Mouse (Mus musculus) kidney, embryonic 14.5 days (tissue): ENCODE measurements around the gene Igsf8. TPM values are rescaled to one million over a fixed set of nuclear protein-coding genes. Genes with fewer than 3 reads are reported as not detected.
A peak's percentile ranks its signal among the peaks of the same experiment; 100 is the strongest.

Experiments
- ATAC-seq: fragments of 200-750 bp; cut with Nextera tagmentation; 2 replicates; pipeline ENCODE4 v1.8.0; 2017; ENCODE audit warnings: moderate number of reproducible peaks, mild to moderate bottlenecking, moderate TSS enrichment, moderate library complexity; ENCODE audit not compliant: low FRiP score, low TSS enrichment
- H3K27ac ChIP-seq: fragments of 300-500 bp; sonication (generic); 2 replicates; pipeline ENCODE4 v1.5.1; 2014; ENCODE audit warnings: low read depth, mild to moderate bottlenecking, low read length, moderate library complexity, mixed read lengths
- H3K27me3 ChIP-seq: fragments of 300-500 bp; sonication (generic); 2 replicates; pipeline ENCODE4 v1.6.1; 2014; ENCODE audit warnings: mild to moderate bottlenecking, low read length; ENCODE audit not compliant: control insufficient read depth, insufficient read depth
- H3K36me3 ChIP-seq: fragments of 300-500 bp; sonication (generic); 2 replicates; pipeline ENCODE4 v1.6.1; 2014; ENCODE audit warnings: low read length, mixed read lengths; ENCODE audit not compliant: control insufficient read depth, insufficient read depth
- H3K4me1 ChIP-seq: fragments of 300-500 bp; sonication (generic); 2 replicates; pipeline ENCODE4 v1.6.1; 2014; ENCODE audit warnings: low read length, mixed read lengths; ENCODE audit not compliant: control insufficient read depth, insufficient read depth
- H3K4me2 ChIP-seq: fragments of 300-500 bp; sonication (generic); replicated peaks from 2 replicates; pipeline ENCODE4 v1.6.1; 2014; ENCODE audit warnings: low read depth, mild to moderate bottlenecking, low read length
- H3K4me3 ChIP-seq: fragments of 300-500 bp; sonication (generic); 2 replicates; pipeline ENCODE4 v1.5.1; 2014; ENCODE audit warnings: mild to moderate bottlenecking, low read length
- H3K9ac ChIP-seq: fragments of 300-500 bp; sonication (generic); 2 replicates; pipeline ENCODE4 v1.6.1; 2014; ENCODE audit warnings: low read depth, mild to moderate bottlenecking, low read length, moderate library complexity
- H3K9me3 ChIP-seq: fragments of 300-500 bp; sonication (generic); 2 replicates; pipeline ENCODE4 v1.6.1; 2016; ENCODE audit warnings: low read length; ENCODE audit not compliant: control insufficient read depth
- WGBS: fragments of 180-500 bp; shearing (Covaris S2); extraction: QIAGEN DNeasy Blood & Tissue Kit; methylation state at CpG from one replicate; pipeline ENCODE4 v1.1.7; 2014; 5-methylcytosine and 5-hydroxymethylcytosine counted together
- polyA plus RNA-seq: library from polyadenylated mRNA; unstranded; fragments of >200 nt; fragmentation: Nextera tagmentation; extraction: Ambion mirVana; gene quantifications from 2 replicates; pipeline ENCODE4 v1.2.1, GENCODE M21; 2014

Gene Igsf8
- polyA plus RNA-seq, 1 experiment from 2014 or later: 53.1 TPM

GRCm38 (mm10) chr1:172319921-172320411, 58.5 kb downstream of the Igsf8 start:
- H3K27ac ChIP-seq: no peak overlapping the region
- H3K4me2 ChIP-seq: no peak overlapping the region
- peaks cover 11% of the 10 kb centered on the region for H3K36me3 ChIP-seq
- no peak for ATAC-seq
- H3K4me1 ChIP-seq: 0 out of 2 replicates have a peak, but pooled peaks cover 2% of the 10 kb centered on the region
- H3K9ac ChIP-seq: no peak overlapping the region
- no peak overlapping the region for H3K4me3 ChIP-seq
- WGBS: 17% methylated on average over 5 of the region's 5 CpGs
- 0 out of 2 replicates have a peak, but pooled peaks cover 2% of the 10 kb centered on the region for H3K27me3 ChIP-seq
- no peaks in the 10 kb centered on the region for H3K9me3 ChIP-seq

- H3K4me2 ChIP-seq: no peak overlapping the region
- ATAC-seq: no peak
- peaks cover 22% of the 10 kb centered on the region for H3K27me3 ChIP-seq
- no peaks in the 10 kb centered on the region for H3K9me3 ChIP-seq
- H3K4me3 ChIP-seq: no peak overlapping the region
- H3K36me3 ChIP-seq: peaks cover 11% of the 10 kb centered on the region
- H3K9ac ChIP-seq: no peak overlapping the region
- H3K4me1 ChIP-seq: 0 out of 2 replicates have a peak, but pooled peaks cover 2% of the 10 kb centered on the region
- H3K27ac ChIP-seq: no peak overlapping the region
- WGBS: 61% methylated on average over 13 of the region's 13 CpGs
Observed at GRCm38 (mm10) chr1:172322725-172323124, 61.3 kb downstream of the Igsf8 start.

DNA sequence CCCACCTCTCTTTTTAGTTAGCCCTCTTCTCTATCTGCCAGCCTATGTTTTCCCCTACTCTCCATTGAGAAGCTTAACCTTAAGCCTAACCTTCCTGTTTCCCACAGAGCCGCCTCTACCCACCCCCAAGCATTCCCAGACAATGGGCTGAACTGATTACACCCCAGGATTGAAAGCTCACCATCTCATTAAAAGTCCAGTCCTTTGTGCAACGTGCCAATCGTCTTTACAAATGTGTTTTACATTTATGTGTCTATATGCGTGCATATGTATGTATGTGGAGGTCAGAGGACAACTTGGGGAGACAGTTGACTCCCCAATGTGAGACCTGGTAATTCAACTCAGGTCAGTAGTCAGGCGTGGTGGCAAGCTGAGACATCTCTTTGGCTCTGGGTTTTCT, 61.9 kb downstream of the Igsf8 start:
- 0 out of 2 replicates have a peak, but pooled peaks cover 2% of the 10 kb centered on the region for H3K4me1 ChIP-seq
- H3K27me3 ChIP-seq: peaks cover 28% of the 10 kb centered on the region
- WGBS: 55% methylated on average over 5 of the region's 5 CpGs
- no peak overlapping the region for H3K4me2 ChIP-seq
- no peak overlapping the region for H3K9ac ChIP-seq
- H3K4me3 ChIP-seq: no peak overlapping the region
- peaks cover 6% of the 10 kb centered on the region for H3K36me3 ChIP-seq
- H3K9me3 ChIP-seq: no peaks in the 10 kb centered on the region
- no peak overlapping the region for H3K27ac ChIP-seq
- ATAC-seq: no peak

- Histone ChIP-seq H3K9ac (no peak overlapping the region), H3K4me1 (0 out of 2 replicates have a peak, but pooled peaks cover 2% of the 10 kb centered on the region), H3K9me3 (no peaks in the 10 kb centered on the region), H3K36me3 (peaks cover 3% of the 10 kb centered on the region; the same call in 1 of the 2 replicates), H3K27ac (no peak overlapping the region), H3K27me3 (peaks cover 33% of the 10 kb centered on the region), H3K4me2 (no peak overlapping the region), H3K4me3 (no peak overlapping the region)
- WGBS: 74% methylated on average over 6 of the region's 6 CpGs
- no peak for ATAC-seq
Observed at GRCm38 (mm10) chr1:172323801-172324359, 62.4 kb downstream of the Igsf8 start.

DNA sequence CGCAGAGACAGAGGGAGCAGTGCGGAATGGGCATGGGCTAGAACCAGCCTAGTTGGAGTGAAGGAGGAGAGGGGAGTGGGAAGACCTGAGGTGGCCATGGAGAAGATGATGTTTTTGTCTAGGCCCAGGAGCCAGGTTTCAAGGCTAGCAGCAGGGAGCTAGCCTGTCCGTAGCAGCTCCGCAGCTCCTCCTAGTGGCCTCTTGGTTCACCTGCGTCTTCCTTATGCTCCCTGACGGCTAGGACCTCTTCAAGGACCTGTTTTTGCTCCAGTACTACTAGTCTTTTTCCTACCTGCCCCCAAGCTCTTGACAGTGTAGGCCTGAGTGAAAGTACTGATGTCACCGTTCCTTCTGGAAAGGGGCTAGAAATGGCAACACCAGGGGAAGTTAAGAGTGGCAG, 63.3 kb downstream of the Igsf8 start:
- Histone ChIP-seq H3K36me3 (no peaks in the 10 kb centered on the region; the same call in 1 of the 2 replicates), H3K9ac (no peak overlapping the region), H3K27me3 (peaks cover 37% of the 10 kb centered on the region), H3K4me2 (no peak overlapping the region), H3K9me3 (no peaks in the 10 kb centered on the region), H3K4me3 (no peak overlapping the region), H3K4me1 (0 out of 2 replicates have a peak, but pooled peaks cover under 1% of the 10 kb centered on the region), H3K27ac (no peak overlapping the region)
- 13% methylated on average over 7 of the region's 7 CpGs for WGBS
- peak; percentile 73 for ATAC-seq

GRCm38 (mm10) chr1:172325680-172326535, 64.5 kb downstream of the Igsf8 start:
- Histone ChIP-seq H3K9me3 (no peaks in the 10 kb centered on the region), H3K4me2 (peak overlapping the region; percentile 71), H3K27me3 (peaks cover 44% of the 10 kb centered on the region), H3K4me3 (peak overlapping the region; percentile 42), H3K36me3 (no peaks in the 10 kb centered on the region), H3K4me1 (no peaks in the 10 kb centered on the region), H3K27ac (no peak overlapping the region), H3K9ac (peak overlapping the region; percentile 38; the same call in 1 of the 2 replicates)
- peak; percentile 58 for ATAC-seq
- WGBS: 23% methylated on average over 94 of the region's 94 CpGs

DNA sequence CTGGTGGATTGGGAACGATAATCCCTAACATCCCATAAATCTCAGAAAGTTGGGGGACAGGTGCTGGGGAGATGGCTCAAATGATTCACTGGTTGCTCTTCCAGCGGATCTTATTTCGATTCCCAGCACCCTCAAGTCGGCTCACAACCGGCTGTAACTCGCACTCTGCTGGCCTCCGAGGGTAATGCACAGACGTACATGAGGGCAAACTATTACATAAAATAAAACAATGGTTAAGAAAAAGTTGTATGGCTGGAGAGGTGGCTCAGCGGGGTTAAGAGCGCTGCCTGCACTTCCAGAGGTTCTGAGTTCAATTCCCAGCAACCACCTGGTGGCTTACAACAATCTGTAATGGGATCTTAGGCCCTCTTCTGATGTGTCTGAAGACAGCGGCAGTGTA, 65.2 kb downstream of the Igsf8 start:
- H3K4me2 ChIP-seq: peak overlapping the region; percentile 71
- WGBS: 63% methylated on average over 11 of the region's 11 CpGs
- no peak overlapping the region for H3K27ac ChIP-seq
- no peaks in the 10 kb centered on the region for H3K36me3 ChIP-seq
- peak overlapping the region; percentile 42 for H3K4me3 ChIP-seq
- H3K9ac ChIP-seq: peak overlapping the region; percentile 38; the same call in 1 of the 2 replicates
- no peak for ATAC-seq
- peaks cover 44% of the 10 kb centered on the region for H3K27me3 ChIP-seq
- H3K4me1 ChIP-seq: no peaks in the 10 kb centered on the region
- H3K9me3 ChIP-seq: no peaks in the 10 kb centered on the region

DNA sequence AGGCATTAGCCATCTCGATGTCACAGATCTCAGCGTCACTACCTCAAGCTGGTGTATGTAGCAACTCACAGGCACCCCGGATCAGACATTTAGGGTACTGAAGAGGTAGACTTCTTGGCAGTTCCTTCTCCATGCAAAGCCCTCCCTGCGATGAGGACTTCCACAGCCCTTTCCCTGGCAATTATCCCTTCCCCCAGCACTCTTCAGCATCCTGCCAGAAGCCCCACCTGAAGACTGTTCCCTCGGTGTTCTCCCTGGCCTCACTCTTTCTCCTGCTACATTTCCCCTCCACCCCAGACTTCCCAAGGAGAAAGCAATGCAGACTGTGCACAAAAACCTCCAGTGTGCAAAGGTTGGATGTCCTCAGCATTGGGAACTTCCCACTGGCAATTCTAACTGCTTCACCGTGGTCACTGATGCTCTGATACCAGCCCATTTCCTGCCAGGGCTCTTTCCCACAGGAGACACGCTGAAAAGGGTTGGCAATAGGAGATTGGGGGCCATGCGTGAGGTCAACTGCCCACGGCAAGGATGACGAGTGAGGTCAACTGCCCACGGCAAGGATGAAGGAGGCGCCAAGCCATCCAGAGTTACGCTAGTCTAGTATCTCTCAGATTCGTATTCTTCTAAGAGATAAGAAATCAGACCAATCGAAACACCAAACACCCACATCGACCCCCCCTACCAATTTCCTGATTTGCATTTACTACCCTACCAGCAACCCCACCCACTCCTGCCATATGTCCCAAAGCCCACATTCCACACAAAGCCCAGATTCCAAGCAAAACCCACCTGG, 66.0 kb downstream of the Igsf8 start:
- Histone ChIP-seq H3K4me1 (no peaks in the 10 kb centered on the region), H3K27ac (no peak overlapping the region), H3K4me3 (no peak overlapping the region), H3K36me3 (no peaks in the 10 kb centered on the region), H3K9me3 (no peaks in the 10 kb centered on the region), H3K9ac (no peak overlapping the region), H3K4me2 (no peak overlapping the region), H3K27me3 (peaks cover 44% of the 10 kb centered on the region)
- no peak for ATAC-seq
- 74% methylated on average over 16 of the region's 16 CpGs for WGBS
